Mouse (Mus musculus): ENCODE results near the gene Arl15.
A peak's percentile ranks its signal among the peaks of the same experiment; 100 is the strongest.

The Arl15 gene

DNA sequence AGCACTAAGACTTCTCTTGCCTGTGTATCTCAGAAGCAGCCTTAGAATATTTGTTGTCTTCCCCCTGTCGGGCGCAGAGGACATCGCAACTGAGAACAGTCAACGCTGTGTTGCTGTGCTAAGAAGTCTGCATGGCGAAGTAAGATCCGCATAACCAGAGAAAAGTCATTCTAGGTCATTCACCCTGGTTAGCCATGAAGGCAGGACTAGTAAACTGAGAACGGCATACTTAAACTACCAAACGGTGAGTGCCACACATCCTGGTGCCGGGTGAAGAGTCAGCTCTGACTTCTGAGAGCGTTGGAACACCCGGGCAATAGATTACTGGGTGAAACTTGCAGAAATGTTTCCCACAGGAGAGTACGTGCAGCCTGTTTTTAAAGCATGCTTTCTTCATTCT, 320.3 kb downstream of the Arl15 start:
- no peak for DNase-seq

DNA sequence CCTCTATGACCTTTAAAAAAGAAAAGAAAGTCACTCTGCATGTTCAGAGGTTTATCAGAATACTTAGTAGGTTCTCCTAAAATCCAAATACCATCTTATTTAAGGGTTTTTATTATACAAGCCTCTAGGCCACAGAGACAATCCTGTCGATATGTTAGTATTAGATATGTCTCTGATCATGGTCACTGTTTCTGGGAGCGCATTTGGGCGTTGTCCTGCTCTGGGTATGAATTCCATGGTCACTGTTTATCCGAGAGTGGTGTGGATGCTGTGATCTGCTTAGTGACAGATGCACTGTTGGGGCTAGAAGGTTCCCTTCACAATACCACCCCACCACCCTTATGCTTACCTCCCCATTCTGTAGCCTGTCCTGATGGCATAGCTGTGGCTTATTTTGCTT, 320.8 kb downstream of the Arl15 start:
- DNase-seq, result no peak

DNA sequence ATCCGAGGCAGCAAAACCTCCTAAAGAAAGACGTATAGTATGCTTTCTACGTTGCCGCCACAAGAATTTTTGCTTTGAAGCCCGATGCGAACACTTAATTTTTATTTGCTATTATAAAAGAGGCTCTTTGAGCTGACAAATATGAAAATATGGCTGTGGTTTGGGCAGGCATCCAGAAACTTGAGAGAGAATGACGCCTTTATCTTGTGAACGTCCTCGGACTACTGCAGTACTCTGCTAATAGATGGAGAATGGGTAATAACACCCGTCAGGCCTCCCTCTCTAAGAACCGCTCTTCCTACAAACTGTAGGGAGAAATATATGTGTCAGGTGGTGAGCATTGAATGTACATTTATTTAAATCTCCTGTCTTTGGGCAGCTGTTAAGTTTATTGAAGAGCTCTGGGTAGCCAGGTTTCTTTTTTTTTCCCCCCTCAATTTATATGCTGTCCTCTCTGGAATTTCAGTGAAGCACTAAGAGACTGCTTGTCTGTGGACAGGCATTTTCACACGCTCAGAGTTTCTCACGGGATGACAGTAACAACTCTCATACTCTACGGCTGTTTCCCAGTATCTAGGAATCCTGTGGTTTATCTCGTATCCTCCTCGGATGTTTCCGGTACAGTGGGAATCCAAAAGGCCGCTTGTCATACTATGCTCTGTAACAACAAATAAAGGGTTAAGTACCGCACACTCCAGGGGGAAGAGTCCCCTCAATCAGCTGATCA, 324.0 kb downstream of the Arl15 start:
- no peak for DNase-seq

DNA sequence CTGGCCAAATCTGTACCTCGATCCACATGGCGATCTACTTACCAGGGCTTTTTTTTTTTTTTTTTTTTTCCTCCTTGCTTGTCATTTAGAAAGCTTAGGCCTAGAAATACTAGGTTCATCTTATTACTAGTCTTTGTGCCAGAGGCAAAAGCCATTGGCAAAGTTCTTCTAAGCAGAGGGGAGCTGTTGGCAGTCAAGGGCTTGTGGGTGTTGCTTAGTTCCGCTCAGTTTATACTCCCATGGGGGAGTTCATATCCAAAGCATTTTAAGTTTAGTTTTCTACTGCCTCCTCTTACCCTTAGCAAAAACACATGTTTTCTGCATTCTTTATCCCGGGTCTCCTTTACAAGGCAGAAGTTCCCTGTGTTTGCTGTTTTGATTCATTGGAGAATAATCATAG, 325.5 kb downstream of the Arl15 start:
- no peak for DNase-seq

DNA sequence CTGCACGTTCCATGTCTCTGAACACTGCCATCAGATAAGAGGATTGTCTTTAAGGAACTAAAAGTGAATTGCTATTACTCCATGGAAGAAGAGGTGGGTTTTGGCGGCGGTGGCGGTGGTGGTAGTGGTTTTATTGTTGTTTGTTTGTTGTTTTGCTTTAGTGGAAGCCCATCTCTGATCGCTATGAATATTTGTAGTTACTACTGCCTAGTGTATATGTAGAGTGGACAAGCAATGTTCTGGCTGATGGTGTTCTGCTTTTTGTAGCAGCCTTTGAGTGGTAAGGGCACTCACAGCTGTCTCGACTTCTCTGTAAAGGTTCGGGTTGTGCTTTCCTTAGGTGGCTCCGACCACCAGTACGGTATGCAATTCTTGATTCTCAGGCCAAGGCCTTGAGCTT, 327.3 kb downstream of the Arl15 start:
- no peak for DNase-seq

DNA sequence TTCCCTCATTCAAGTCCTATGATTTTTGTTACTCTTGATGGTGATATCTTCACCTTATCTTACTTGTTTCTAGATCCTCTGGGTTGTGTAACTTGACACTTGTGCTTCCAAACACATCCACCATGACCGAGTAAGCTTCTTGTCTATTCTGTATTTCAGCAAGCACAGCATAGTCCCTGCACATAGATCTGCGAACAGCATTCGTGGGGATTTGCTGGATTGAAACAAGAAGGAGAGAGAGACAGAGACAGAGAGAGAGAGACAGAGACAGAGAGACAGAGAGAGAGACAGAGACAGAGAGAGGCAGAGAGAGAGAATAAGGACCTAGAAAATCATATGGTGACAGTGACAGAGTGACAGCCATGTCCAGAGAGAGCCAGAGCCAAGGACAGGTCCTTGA, 329.1 kb downstream of the Arl15 start:
- no peak for DNase-seq

DNA sequence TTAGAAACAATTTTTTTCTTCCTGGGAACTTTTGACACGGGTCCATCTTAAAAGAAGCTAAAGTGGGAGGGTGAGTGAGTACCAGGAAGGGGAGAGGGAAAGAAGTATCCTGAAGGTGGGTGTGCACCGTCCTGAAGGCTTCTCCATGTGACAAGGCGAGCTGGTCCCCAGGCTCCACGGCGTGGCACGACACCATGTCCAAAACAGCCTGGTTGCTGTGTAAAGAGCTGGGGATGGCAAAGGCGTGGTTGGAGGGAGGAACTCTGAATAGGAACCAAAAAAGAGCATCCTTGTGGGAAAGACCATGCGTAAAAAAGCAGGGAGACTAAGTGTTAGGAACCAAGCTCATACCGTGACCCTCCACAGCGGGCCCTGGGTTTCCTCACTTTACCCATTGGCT, 330.1 kb downstream of the Arl15 start:
- DNase-seq, result no peak

DNA sequence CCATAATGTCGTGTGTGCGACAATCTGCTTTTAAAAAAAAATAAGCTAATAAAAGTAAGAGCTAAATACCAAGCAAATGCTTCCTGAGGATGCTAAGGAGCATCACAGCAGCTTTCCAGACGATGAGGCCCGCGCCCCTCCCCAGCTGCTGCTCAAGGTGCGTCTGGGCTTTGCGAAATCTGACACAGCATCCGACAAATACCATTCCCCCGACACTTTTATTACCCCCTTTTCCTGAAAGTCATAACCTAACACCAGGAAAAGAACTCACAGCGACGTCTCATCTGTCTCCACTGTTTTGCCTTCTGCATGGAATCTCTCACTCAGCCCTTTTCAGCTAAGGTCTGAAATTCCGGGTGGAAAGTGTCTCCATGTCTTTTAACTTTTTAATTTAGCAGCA, 330.7 kb downstream of the Arl15 start:
- no peak for DNase-seq

DNA sequence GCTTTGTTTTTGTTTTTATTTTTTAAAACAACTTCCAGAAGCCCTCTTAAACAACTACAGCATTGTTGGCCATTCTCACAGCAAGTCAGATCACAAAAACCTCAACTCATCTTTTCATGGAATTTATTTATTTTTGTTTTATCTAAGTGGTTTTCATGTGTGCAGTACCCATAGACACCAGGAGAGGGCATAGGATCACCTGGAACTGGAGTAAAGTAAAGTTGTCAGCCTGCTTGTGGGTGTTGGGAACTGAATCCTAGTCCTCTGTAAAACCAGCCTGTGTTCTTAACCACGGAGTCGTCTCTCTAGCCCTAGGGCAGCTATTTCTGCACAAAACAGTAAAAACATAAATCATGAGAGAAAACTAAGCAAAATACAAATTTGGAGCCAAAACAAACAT, 334.1 kb downstream of the Arl15 start:
- DNase-seq, result no peak

DNA sequence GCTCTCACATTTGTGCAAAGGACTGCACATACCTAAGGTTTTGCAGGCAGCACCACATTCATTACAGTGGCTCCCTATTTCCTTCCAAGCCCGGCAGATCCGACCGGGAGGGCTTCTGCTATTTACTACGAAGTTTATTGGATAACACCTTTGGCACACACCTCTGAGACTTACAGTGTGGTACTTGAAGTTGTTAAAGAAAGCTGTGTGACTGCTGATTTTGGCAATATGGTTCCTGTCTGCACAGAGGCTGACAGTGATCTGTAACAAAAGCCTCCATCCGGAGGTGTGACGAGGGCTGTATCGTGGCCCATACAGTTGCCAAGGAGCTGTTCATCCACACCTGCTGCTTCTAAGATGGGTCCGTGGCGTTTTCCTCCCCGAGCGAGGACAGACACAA, 335.7 kb downstream of the Arl15 start:
- no peak for DNase-seq

DNA sequence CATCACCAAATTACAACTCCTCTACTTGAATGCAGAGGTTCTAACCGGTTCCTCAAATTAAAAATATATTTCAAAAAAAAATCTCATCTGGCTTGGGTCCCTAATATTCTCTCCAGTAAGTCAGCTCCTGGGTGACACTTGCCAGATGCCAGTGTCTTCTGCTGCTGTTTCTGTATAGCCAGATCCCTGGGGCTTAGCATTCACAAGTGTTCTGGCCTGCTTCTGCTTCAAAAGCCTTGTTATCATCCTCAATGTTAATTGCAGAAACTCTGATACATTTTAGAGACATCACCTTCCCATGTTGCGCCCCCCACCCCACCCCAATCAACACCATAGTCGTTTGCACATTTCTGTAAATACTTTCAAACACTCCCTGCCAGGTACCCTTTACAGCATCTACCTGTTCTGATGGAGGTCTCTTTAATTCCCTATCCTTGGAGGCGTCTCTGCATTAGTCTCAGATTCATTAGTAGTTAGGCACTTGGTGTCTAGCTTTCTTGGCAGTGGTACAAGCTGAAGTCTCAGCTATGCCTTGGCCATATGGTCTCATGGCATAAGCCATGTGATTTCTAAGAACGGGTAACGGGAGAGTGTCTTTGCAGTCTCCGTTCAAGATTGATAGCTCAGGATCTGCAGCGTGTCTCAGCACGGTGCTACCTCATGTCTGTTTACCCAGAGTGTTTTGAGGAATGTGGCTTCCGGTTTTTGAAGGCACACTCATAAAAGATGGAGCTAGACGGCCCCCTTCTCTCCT, 336.4 kb downstream of the Arl15 start:
- DNase-seq, result no peak

DNA sequence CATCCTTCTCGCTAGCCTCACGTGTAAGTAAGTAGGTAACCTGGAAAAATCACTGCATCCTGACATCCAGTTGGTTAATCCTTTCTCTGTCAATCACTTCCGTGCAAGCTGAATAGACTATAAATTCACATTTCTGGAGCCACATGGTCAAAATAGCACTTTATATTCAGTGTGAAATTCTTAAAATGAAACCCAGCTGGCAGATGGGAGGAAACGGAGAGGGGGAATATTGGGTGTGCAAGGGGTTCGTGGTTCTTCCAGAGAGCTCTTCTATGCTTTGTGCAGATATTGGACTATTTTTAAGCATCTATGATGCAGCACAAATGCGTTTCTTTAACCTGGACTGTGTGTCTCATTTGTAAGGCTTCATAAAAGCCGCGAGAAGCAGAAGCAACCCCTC, 344.6 kb downstream of the Arl15 start:
- DNase-seq, result no peak

DNA sequence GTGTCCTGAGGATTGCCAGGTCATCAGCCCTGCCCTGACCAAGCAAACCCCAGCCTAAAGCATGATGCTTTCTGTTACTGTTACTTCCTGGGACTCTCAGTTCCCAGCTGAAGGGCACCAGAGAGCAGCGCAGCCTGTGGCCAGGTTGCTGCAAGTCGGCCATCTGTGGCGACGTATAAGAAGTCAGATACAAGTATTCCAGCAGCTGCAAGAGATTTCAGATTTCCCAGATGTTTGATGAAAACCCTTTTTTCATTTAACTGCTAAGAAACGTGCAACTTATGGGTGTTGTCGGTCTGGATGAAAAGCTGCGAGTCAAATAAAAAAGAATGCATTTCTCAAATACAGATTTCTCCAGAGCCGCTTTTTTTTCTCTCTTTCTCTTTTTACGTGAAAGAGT, 345.3 kb downstream of the Arl15 start:
- DNase-seq, result no peak

DNA sequence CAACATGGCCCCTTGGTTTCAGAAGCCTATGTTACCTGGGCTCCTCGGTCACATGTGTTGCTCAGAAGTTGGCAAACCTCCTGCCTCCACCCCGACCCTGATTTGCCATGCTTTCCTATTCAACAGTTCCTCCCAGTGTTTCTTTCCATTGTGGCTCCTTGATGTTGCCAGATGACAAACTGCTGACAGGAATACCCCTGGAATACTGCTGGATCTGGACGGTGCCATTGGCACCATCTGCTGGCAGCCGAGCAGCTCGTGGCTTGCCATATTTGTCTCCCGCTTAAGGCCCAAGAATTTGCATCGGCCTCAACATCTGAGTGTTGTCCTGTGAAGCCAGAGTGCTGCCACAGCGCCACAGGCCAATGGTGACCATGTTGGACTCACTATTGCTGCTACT, 348.5 kb downstream of the Arl15 start:
- no peak for DNase-seq

DNA sequence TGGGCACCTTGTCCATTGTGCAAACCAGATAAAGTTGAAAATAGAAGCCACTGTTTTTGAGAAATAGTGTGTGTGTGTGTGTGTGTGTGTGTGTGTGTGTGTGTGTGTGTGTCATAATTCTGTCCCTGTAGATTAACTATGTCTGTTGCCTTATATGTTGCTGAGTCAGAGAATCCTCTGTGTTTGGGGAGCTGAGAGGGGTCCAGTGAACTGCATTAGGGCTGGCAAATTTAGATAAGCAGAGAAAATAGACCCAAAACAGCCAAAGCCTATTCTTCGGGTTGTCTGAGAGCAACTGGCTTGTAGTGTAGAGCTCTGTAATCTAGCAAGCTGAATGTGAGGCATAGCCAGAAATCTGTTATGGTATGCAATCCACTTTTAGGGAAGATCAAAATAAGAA, 348.9 kb downstream of the Arl15 start:
- DNase-seq, result no peak

DNA sequence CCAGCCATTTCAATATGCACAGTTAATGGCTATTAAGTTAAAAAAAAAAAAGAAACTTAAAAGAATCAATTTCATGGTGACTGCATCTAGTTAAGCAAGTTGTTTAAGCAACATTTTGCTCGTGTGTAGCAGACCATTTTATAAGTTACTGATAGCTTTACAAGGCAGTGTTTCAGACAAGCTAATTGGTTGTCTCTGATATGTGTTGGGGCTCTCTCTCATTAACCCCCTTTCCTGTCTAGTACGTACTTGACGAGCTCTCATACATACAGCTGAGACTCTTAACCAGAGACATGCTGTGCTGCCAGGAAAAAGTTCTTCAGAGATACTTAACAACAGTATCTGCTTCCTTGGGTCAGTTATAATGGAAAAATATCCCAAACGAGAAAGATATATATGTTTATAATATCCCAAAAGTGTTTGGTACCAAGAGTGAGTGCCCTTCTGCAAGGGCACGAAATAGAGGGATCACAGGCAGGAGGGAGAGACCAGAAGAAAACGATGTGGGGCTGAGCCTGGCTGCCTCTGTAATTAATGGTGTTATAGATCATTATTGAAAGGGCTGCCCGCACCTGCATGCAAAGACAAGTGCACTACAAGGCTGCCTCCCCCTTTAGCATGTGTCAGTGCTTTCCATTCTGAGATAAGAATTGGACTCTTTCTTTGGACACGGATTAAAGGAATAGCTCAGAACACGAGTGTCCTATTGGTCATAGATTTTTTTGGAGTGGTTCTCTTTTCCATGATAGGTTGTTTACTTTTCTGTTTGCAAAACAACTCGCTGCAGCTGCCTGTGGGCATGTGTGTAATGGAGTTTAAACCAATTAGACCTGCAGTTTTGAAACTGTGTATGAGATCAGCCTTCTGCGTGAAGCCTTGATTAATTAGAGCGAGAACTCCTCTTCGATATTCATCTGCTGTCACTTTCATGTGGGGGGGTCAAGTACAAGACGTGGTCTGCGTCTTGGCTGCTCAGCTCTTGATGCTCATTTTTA, 350.0 kb downstream of the Arl15 start:
- no peak for DNase-seq

DNA sequence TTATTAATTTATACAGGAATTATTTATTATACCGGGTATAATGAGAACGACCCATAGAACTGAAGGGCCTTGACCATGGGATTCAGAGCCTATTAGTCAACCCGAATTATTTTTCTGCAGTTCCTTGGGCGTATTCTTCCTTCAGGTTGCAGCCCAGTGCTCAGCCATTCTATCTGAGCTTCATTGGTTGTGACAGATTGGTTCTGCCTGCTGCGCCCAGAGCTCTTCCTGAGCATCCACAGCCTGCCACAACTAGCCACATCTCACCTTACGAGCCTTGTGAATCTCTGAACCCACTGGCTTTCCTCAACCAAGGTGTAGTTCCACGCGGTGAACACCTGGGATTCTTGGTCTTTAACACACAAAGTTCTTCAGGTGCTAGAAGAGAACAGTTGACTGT, 350.9 kb downstream of the Arl15 start:
- no peak for DNase-seq

DNA sequence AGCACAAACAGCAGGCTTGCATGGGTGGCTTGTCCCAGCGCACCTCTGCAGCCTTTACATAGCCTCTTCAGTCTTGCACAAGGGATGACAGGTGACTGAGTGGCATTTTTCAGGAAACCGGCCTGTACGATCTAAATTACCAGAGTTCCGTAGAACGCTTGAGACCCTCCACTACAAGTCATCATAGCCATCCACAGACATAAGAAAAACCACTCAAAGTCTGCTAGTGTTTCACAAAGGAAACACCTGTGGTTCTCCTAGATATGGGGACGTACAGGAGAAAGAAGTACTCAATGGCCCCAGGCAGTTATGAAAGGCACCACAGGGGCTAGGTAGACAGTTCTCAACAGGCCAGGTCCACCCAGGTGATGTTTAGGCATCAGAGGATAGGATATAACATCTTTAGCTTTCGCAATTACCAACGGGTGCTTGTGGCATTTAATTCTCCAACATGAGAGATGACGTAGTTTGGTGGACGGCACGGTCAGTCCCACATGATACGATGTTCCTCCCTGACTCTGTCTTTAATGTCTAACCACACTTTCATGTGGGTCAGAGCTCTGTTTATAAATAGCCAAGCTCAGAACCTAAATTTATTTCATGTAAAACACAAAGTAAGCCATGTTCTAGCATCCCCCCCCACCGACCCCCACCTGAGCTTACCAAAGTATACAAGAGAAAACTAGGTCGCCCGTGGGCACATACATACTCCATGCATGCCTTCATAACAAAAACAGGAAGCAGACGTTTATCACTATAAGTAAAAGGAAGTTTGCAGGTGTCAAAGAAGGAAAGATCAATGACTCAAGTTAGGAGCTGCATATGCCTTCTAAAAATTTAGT, 356.8 kb downstream of the Arl15 start:
- peak; percentile 58 for DNase-seq

DNA sequence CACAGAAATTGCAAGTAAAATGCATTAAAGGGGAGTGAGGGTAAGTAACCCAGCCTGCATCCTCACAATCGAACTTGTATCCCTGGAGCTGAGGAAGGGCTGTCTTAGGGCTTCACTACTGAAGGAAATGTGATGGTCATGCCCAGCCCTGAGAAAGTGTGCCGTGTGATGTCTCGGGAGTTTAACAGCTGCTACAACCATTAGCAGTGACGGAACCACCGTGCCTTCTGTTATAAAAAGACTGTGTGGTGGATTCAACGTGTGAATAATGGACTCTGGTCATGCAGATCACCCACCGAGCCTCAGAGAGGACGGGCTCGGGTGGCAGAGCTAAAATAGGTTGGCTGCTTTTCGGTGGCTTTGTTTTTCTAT, 357.4 kb downstream of the Arl15 start:
- DNase-seq, result peak; percentile 45

DNA sequence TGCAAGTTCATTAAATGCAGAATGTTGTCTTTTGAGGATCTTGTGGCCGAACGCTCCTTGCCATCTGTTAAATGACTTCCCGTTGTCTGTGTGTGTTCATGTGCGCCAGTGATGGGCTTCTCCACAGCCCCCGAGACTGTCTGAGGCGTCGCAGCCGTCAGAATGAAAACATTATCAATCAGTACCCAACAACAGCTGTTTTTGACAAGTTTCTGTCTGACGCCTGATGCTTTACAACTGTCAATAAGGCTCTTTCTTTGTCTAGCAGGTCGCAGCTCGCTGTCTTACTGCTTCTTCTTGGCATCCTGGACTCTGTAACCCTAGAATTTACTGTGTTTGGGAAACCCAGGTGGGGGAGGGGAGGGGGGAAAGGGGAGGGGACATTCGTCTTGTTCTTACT, 362.4 kb downstream of the Arl15 start:
- DNase-seq, result peak; percentile 24

DNA sequence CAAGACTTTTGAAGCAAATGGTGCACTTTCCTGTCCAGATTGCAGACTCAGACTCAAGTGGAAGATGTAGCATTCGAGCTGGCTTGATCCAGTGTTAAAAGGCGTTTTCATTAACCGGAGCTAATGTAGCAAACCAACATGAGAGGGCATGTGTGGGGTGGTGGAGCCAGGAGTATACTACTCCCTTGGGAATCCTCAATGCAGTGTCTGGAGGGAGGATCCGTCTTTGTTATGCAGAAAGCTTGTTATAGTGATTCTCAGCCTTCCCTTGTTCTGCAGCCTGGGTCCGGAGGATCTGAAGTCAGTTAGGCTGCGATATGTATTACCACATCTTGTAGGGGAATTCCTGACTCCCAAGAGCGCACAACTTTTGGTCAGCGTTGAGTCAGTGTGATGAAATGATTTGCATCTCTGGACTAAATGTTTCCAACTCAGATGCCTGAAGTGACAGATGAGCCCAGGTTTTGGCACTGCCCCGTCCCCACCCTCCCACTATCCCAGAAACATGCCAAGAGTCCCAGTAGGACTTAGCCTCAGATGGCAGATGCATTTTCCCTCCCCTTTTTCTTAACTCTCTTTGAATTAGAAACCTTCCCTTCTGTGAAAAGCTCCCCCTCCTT, 363.9 kb downstream of the Arl15 start:
- no peak for DNase-seq

Data from thymus, postnatal 25 days (tissue).